Mouse (Mus musculus) layer of hippocampus, adult 8-10 months (tissue): Measurements from ENCODE around the gene Tle2. TPM values are rescaled to one million over a fixed set of nuclear protein-coding genes. Genes with fewer than 3 reads are reported as not detected.

Experiments
- DNase-seq, 2 experiments: peaks; one replicate each; pipeline ENCODE4 v3.0.0; 2022; ENCODE audit warnings: low spot score in 2 of 2
- total RNA-seq, 4 experiments: library from RNA; stranded (reverse); gene quantifications; 2 replicates each; pipeline ENCODE4 v1.2.4; 2022

Tle2 gene
- total RNA-seq, 4 experiments from 2014 or later, result 34.5 to 59.9 (median 38.5) TPM

DNA sequence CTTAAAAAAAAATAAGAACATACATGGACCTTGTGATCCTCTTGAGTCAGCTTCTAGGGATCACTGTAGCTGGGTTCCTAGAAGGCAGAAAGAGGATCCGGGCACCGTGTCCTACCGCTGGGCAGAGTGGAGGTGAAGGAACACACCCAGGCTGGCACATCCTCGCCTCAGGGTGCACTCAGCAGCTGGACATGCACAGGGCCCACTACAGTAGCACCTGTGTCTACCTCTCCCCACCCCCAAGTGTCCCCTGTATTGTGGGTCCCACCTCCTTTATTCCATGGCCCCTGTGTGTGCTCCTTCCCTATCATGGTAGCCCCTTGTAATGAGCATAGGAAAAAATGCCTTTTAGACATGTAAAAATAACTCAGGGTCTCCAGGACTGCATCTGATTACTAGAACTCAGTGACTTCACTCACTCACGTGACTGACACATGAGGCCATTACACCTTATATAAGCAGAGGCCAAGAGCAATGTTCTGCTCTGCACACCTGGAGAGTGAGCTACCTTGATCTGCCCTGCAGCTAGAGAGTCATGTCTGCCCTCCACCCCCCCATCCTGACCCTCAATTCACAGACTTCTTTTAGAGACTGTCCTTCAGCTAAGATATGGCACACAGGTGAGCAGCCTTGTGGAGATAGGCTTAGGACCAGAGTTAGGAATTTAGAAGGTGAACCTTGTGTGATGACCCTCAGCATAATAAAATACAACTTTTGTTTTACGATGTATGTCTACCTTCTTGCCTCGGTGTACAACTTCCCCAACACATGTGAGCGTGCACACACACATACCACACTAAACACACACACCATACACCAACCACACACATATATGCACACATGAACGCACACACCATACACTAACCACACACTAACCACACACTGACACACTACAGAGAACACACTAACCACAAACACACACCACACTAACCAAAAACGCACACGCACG lies 29.9 kb downstream of the Tle2 start:
- DNase-seq, result no peak

DNA sequence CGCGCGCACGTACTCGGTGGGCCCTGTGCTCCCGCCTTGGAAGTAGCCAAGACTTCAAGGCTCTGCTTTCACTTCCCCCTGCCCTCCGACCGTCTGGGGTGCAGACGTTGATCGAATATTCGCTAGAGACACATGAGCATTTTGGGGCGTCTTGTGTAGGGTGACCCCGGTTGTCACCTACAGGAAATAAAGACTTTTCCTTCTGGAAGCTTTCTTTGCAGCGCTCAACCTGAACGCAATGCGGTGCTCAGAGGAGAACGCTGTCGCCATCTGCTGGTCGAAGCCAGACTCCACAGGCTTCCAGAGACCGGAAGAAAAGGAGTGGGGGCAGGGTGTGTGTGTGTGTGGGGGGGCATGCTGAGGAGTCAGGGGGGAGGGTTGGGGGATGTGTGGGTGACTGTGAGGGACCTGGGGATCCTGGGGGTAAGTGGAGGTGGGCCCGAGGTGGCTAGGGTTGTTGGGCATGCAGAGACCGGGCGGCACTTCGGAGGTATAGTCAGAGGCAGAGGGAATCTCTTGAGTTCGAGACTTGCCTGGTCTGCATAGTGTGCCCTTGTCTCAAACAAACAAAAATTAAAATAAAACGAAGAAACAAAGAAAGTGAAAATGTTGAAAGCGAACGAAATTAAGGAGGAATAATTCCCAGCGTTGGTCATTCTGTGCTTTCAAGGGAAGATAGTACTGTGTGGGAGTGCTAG lies 30.8 kb downstream of the Tle2 start:
- peak; percentile 77 to 87 for DNase-seq

DNA sequence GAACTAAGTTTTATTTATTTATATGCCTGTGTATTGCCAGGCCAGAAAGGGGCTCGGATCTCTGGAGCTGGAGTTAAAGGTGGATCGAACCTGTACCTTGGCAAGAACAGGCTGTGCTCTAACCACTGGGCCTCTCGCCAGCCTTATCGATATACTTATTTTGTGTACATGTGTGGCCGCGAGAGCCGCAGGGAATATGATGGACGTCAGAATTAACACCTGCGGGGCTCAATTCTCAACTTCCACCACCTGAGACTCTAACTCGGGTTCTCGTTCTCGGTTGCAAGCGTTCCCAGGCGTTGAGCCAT lies 31.3 kb downstream of the Tle2 start:
- DNase-seq, result no peak

DNA sequence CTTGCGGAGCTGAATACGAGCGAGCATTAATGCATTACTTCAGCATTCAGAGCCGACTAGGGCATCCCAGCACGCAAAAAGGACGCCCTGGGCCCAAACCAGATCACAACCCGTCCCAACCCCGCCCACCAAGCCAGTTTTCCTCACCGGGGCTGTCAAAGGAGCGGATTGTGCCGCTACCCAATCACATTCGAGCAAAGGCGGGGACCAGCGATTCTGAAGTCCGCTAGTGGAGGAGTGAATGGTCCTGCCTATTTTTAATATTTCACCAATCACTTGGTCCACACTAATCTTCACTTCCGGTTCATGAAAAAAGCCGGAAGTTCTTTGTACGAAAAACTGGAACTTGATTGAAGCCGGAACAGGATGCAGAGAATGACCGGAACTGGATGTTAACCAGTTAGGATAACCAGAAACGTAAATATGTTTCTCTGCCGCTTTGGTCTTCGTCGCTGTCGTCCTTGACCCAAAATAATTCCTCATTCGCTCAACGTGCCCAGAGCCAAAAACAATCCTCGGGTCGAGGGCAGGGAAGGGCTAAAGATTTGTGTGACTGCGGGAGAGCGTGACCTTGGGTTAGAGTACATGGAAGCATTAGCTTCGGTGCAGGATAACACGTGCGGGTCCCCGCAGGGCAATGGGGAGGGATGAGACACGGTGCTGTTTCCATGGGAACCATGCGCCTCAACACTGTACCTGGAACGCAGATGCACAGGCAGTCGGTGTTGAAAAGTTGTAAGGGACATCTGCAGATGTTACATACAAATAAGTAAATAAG lies 31.8 kb downstream of the Tle2 start, which contains the start of gene BC025920:
BC025920 (plus strand) TSS at position 297 of the 778 bp plus-strand sequence.
- DNase-seq, result peak; percentile 93 to 97

DNA sequence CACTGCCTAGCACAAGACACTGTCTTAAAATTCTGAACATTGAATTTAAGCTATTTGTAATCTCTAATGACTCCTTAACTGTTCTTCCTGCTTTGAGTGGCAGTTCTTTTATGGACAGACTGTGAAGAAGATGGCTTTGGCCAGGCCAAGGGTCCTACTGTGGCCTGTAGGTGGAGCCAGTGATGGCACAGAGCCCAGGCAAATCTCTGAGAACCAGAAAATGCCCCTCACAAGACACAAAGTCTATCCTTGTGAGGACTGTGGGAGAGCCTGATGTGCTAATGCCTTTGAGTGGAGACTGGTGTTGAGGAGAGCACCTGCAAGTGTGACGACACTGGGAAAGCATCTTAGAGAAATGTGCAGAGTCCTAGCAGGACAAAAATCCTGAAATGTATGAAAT lies 33.9 kb downstream of the Tle2 start:
- no peak for DNase-seq

DNA sequence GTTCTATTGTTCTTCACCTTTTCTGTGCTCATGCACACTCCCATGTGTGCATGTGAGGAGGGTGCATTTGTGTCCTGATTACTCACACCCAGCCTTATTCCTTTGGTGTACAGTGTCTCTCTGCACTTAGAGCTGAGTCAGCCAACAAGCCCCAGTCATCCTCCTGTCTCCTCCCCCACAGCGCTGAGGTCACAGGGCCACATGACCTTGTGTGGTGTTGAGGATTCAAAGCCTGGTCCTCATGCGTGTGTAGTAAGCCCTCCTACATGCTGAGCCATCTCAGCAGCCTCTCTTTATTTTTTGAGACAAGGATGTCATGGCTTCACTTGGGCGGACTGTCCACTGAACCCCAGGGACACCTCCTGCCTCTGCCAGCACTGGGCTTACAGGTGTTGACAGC lies 38.4 kb downstream of the Tle2 start:
- no peak for DNase-seq

DNA sequence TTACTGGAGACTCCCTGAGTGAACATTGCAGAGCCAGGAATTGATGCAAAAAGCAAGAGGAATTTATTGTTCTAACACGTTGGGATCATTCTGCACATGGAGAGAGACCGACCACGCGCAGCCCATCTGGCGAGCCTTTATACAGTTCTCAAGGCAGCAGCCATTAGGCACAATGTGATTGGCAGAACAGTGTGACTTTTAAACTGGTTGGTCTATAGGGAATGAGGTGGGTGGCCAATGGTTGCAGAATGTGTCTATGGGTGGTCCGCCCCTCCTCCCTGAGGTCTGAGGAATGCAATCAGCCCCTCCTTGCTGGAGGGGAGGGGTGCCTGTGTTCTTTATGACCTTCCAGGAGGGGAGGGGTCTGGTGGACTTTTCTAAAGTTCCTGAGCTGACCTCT lies 41.1 kb downstream of the Tle2 start:
- peak in 1 of 2 experiments; percentile 67 for DNase-seq

DNA sequence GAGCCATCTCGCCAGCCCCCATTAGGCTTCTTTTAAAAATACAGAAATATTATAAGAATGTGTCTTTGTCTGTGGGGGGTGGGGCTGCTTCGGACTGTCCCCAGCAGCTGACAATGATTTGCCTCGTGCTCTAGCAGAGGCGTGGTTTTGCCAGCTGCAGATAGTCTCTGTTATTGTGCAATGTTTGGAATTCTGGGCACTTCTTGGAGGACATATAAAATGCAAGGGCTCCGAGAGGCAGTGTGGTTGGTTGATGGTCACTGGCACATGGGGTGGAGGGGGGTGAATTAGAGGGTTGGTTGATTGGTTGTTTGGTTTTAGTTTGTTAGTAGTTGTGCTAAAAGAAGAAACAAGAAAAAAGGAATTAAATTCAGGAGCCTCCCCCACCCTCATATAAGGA lies 45.6 kb downstream of the Tle2 start:
- no peak for DNase-seq

DNA sequence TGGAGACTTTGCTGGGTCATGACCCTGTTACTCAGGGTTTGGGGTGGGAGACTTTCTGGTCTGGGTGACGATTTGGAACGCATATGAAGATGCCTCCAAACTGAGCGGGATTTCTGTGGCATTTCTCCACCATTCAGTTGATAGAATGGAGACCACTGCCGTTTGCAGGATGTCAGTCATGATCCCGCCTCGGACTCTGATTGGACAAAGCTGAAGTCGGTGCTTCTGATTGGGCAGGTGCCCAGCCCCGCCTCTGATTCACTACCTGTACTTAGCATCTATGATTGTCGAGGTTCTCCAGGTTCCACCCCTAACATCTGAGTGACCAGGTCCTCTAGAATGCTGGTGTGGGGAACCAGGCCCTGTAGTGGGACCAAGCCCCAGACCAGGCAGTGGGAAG lies 46.4 kb downstream of the Tle2 start:
- DNase-seq, result no peak

DNA sequence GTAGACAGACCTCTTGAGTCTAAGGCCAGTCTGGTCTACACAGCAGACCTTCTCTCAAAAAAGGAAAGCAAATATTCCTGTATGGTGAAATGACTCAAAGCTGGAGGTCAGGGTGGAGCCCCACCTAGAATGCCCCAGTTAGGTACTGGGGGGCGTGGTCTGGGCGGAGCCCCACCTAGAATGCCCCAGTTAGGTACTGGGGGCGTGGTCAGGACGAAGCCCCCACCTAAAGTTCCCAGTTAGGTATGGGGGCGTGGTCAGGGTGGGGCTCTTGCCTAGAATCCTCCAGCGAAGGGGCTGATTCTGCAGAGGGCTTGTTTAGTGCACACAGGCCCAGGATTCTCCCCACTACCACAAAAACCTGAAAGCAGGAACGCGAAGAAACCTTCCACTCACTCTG lies 49.1 kb downstream of the Tle2 start:
- no peak for DNase-seq

DNA sequence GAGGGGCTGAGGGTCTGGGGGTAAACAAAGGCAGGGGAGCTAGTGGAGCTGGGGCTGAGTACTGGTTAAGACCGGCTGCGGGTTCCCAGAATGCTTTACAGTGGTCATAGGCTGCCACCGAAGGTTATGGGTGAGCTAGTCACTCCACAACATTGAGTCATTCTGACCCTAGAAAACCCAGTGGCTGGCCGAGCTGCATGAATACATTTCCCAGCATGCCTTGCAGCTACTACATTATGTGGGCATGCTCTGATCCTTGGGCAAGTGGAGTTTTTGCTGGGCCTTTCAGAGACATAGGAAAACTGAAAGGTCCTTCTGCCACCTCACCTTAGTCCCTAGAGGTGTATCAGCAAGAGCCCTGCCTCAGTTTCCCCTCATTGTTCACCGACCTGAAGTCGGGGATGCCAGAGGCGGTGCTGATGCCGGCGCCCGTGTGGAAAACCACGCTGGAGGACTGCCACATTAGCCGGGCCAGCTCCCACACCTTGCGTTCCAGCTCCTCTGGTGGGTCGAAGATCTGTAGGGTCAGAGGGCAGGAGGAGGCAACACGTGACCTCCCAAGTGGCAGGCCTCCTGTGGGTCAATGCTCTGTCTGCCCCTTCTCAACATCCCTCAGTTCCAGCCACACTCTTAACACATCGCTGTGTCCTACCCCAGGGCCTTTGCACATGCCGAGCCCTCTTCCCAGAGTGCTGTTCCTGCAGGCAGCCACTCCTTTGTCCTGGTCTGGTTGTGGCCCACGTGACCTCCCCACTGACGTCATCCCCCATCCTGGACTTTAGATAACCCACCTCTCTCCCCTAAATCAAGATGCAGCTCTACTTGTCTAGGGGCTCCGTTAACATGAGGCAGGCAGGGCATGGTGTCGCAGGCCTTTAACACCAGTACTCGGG lies 52.0 kb downstream of the Tle2 start:
- DNase-seq, result no peak

DNA sequence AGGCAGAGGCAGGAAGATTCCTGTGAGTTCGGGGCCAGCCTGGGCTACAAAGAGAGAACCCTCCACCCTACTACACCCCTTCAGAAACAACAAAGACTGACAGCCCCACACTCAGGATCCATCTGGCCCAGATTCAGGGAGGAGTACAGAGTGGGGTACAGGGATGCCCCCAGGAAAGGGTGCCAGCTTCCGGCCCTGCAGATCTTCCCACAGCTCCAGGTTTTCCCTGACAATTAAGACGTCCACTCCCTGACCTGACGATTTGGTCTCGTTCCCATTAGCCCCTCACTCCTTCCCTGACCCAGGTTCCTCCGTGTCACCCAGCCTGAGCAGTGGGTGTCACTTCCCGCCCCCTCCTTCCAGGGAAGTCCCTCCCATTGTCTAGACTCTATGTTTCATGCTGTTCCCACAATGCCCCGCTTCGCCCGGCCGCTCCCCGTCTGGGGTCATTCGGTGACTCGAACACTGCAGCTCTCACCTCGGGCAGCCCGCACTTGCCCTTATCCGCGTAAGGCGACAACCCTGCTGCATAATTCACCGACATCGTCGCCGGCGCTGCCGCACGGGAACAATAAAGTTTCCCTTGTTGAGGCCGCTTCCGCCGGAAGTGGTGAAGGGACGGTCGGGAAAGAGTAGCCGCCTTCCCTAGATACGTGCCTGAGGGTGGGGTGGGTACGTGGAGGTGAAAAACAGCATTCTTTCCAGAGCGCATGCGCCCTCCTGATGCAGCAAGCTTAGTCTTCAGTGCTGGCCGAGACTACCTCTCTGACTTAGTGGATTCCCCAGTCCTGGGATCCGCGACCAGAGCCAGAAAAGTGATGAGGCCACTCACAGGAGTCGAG lies 52.9 kb downstream of the Tle2 start, which contains the start of gene Sirt6:
Sirt6 (minus strand) TSS at position 804 of the 842 bp plus-strand sequence.
- DNase-seq, result peak; percentile 94

DNA sequence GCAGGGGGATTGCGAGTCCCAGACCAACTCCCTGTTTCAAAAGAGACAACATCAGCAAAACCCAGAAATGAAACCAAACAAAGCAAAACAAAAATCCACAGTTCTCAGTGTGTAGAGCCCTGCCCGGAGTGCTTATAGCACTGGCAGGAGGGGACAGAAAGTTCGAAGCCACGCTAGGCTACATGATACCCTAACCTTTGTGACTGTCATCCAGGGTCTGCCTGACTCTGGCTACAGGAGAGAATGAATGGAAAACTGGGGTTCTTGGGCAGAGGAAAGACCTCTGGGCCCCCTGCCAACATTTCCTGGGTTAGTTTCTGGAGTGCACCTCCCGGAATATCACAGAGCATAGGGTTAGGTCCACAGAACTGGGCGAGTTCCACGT lies 53.5 kb downstream of the Tle2 start:
- no peak for DNase-seq

DNA sequence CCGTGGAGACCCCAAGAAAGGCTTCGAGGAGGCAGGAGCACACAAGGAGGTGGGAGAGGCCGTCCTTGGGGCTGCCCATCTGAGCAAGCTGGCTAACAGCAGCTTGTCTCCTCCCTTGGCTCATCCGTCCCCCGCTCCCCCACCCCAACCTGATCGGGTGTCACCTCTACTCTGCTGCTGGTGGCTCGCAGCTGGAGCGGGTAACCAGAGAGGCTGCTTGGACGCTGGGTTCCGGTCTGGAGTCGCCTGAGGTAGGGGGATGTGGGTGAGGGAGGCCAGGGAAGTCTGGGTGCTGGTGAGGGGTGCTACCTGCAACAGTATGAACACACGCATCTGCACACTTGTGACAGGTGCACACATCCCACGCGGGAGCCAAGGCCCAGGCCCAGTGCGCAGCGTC lies 54.0 kb downstream of the Tle2 start, which contains the start of gene Ankrd24:
Ankrd24 (plus strand) TSS at position 151 of the 400 bp plus-strand sequence.
- no peak for DNase-seq

DNA sequence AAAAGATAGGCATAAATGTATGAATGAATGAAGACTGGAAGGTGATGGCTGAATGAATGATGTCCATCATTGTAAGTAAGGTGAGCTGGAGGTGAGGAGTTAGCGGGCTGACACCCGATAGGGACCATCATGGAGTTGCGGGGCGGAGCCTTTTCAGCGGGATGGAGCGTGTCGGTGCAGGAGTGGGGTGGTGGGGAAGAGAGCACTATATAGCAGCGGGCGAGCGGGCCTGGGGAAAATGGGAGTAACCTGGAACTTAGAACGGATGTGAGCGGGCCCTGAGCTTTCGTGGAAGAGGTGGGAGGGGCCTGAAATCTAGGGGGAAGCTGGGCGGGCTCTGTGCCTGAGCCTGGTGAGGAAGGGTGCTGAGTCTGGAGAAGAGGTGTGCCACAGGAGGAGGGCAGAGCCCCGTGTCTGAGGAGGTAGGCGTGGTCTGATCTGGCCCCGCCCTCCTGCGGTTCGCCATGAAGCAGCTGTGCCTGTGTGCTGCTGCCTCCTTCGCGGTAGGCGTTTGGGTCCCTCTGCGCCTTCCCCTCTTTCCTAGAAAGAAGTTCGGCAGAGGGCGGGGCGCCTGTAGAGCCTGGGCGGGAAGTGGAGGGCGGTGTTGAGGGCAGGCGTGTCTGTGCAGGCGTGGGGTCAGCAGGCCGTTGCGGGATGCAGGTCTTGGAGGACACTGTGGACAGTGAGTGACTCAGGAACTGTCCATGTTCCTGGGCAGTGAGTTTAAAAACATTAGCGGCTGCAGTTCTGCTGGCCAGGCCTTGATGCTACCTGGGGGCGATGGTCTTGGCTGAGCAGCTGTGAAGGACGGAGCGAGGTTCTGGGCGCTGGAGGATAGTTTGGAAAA lies 59.1 kb downstream of the Tle2 start:
- DNase-seq, result peak; percentile 79 to 80

DNA sequence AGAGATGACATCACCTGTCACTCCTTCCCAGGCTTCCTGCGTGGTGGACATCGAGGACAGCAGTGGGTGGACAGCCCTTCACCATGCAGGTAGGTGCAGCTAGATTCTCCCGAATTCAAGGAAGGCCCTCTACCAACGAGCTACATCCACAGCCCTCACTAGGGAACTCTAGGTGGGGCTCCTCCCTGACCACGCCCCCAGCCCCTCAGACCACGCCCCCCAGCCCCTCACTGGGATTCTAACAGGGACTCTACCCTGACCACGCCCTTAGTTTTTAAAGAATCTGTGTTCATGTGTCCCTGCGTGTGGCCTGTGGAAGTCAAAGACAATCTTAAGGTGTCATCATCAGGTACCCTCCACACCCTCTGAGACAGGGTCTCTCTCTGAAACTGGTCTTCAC lies 62.0 kb downstream of the Tle2 start:
- no peak for DNase-seq

DNA sequence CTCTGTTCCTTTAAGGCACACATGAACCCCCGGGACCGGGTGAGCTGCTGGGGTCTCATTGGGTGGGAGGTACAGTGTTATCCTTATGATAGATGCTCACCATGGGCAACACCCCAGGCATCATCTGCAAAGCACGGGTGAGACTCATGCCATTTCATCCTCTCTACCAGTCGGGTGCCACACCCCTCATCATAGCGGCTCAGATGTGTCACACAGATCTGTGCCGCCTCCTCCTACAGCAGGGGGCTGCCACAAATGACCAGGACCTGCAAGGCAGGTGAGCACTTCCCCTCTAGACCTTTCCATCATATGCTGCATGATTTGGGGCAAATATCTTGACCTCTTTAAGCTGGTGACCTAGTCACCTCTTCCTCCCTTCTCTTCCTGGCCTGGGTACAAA lies 63.7 kb downstream of the Tle2 start:
- no peak for DNase-seq
